Mouse (Mus musculus): ENCODE results near the gene Ppp1r8. TPM values are rescaled to one million over a fixed set of nuclear protein-coding genes. Genes with fewer than 3 reads are reported as not detected.

Ppp1r8 gene
- polyA plus RNA-seq, 2 experiments: 33.8 to 37.2 TPM

GRCm38 (mm10) chr4:132860880-132861279 is 17.9 kb upstream of the Ppp1r8 start:
- no peaks in the 10 kb centered on the region for H3K27me3 ChIP-seq (ENCODE audit: control insufficient read depth, insufficient read depth, low read length)
- peak; percentile 57; the same call in 1 of the 2 replicates for ATAC-seq (ENCODE audit: insufficient read depth)

GRCm38 (mm10) chr4:132843705-132844071 is 719 bp upstream of the Ppp1r8 start:
- H3K27ac ChIP-seq: peak overlapping the region; percentile 42; the same call in 1 of the 2 replicates
- peaks cover 14% of the 10 kb centered on the region for H3K36me3 ChIP-seq (replicated peaks; ENCODE audit: control insufficient read depth, insufficient read depth, low read depth)
- WGBS (ENCODE audit: insufficient replicate concordance): 65% methylated on average over 1 of the region's 1 CpGs
- H3K4me3 ChIP-seq (ENCODE audit: insufficient read depth in 1 of 2, low read depth in 2 of 2, low read length in 2 of 2): peak overlapping the region in 1 of 2 experiments; percentile 80; a peak in 2 of 4 replicates
- H3K9ac ChIP-seq (replicated peaks): peak overlapping the region; percentile 76
- DNase-seq (ENCODE audit: low read depth in 3 of 3, low spot score in 3 of 3) (no peak), ATAC-seq (ENCODE audit: insufficient read depth) (no peak)
- peaks cover 6 to 9% of the 10 kb centered on the region in 2 experiments for H3K4me1 ChIP-seq (replicated peaks; ENCODE audit: control insufficient read depth in 2 of 2, insufficient read depth in 2 of 2, low read length in 1 of 2)
- TF ChIP-seq CTCF (IDR thresholded peaks at IDR 0.05; ENCODE audit: low read depth) (no peak), EP300 (IDR thresholded peaks at IDR 0.05; ENCODE audit: low read depth) (no peak)
- H3K27me3 ChIP-seq (ENCODE audit: control insufficient read depth, insufficient read depth, low read length): no peaks in the 10 kb centered on the region
- H3K4me2 ChIP-seq (ENCODE audit: low read depth): peak overlapping the region; percentile 71
- no peaks in the 10 kb centered on the region for H3K9me3 ChIP-seq (ENCODE audit: control insufficient read depth, low read length)

More at GRCm38 (mm10) chr4:132860880-132861279, 17.9 kb upstream of the Ppp1r8 start:
- Histone ChIP-seq H3K4me2 (ENCODE audit: low read depth) (peak overlapping the region; percentile 8; the same call in 1 of the 2 replicates), H3K9ac (replicated peaks) (no peak overlapping the region; the same call in 1 of the 2 replicates), H3K9me3 (ENCODE audit: control insufficient read depth, low read length) (no peaks in the 10 kb centered on the region), H3K4me3 (ENCODE audit: insufficient read depth in 1 of 2, low read depth in 2 of 2, low read length in 2 of 2) (no peak overlapping the region), H3K4me1 (replicated peaks; ENCODE audit: control insufficient read depth in 2 of 2, insufficient read depth in 2 of 2, low read length in 1 of 2) (peaks cover 0 to 7% of the 10 kb centered on the region in 2 experiments; a peak in 2 of 4 replicates), H3K27ac (peak overlapping the region; percentile 14; the same call in 1 of the 2 replicates), H3K36me3 (replicated peaks; ENCODE audit: control insufficient read depth, insufficient read depth, low read depth) (peaks cover 58% of the 10 kb centered on the region)
- peak in 1 of 3 experiments; percentile 41 for DNase-seq (ENCODE audit: low read depth in 3 of 3, low spot score in 3 of 3)
- TF ChIP-seq EP300 (IDR thresholded peaks at IDR 0.05; ENCODE audit: low read depth) (no peak), CTCF (IDR thresholded peaks at IDR 0.05; ENCODE audit: low read depth) (no peak)
- WGBS (ENCODE audit: insufficient replicate concordance): 50% methylated on average over 1 of the region's 1 CpGs

- TF ChIP-seq EP300 (IDR thresholded peaks at IDR 0.05; ENCODE audit: low read depth): no peak
- TF ChIP-seq CTCF (IDR thresholded peaks at IDR 0.05; ENCODE audit: low read depth): peak; percentile 12; the same call in 1 of the 2 replicates
- H3K27ac ChIP-seq: peak overlapping the region; percentile 60
- H3K4me1 ChIP-seq (replicated peaks; ENCODE audit: control insufficient read depth in 2 of 2, insufficient read depth in 2 of 2, low read length in 1 of 2): peaks cover 6 to 9% of the 10 kb centered on the region in 2 experiments
- ATAC-seq (ENCODE audit: insufficient read depth) (peak; percentile 40; the same call in 1 of the 2 replicates), DNase-seq (ENCODE audit: low read depth in 3 of 3, low spot score in 3 of 3) (peak in 1 of 3 experiments; percentile 28)
- peaks cover 26% of the 10 kb centered on the region for H3K36me3 ChIP-seq (replicated peaks; ENCODE audit: control insufficient read depth, insufficient read depth, low read depth)
- no peaks in the 10 kb centered on the region for H3K9me3 ChIP-seq (ENCODE audit: control insufficient read depth, low read length)
- peak overlapping the region; percentile 71 for H3K4me2 ChIP-seq (ENCODE audit: low read depth)
- WGBS (ENCODE audit: insufficient replicate concordance): under 1% methylated on average over 30 of the region's 30 CpGs
- no peaks in the 10 kb centered on the region for H3K27me3 ChIP-seq (ENCODE audit: control insufficient read depth, insufficient read depth, low read length)
- H3K9ac ChIP-seq (replicated peaks): peak overlapping the region; percentile 76
- H3K4me3 ChIP-seq (ENCODE audit: insufficient read depth in 1 of 2, low read depth in 2 of 2, low read length in 2 of 2): peak overlapping the region; percentile 80 to 91
These were observed 575 bp downstream of the Ppp1r8 start for GRCm38 (mm10) chr4:132842281-132842906.

- no peak for TF ChIP-seq CTCF (IDR thresholded peaks at IDR 0.05; ENCODE audit: low read depth)
- TF ChIP-seq EP300 (IDR thresholded peaks at IDR 0.05; ENCODE audit: low read depth): no peak
- no peak for DNase-seq (ENCODE audit: low read depth in 3 of 3, low spot score in 3 of 3)
- ATAC-seq (ENCODE audit: insufficient read depth): no peak
- peak overlapping the region; percentile 76 for H3K9ac ChIP-seq (replicated peaks)
- peak overlapping the region; percentile 71 for H3K4me2 ChIP-seq (ENCODE audit: low read depth)
- WGBS (ENCODE audit: insufficient replicate concordance): 61% methylated on average over 3 of the region's 3 CpGs
- H3K9me3 ChIP-seq (ENCODE audit: control insufficient read depth, low read length): no peaks in the 10 kb centered on the region
- peak overlapping the region; percentile 80 to 91; a peak in 3 of 4 replicates for H3K4me3 ChIP-seq (ENCODE audit: insufficient read depth in 1 of 2, low read depth in 2 of 2, low read length in 2 of 2)
- H3K4me1 ChIP-seq (replicated peaks; ENCODE audit: control insufficient read depth in 2 of 2, insufficient read depth in 2 of 2, low read length in 1 of 2): peaks cover 6 to 9% of the 10 kb centered on the region in 2 experiments
- H3K27ac ChIP-seq: no peak overlapping the region
- peaks cover 35% of the 10 kb centered on the region for H3K36me3 ChIP-seq (replicated peaks; ENCODE audit: control insufficient read depth, insufficient read depth, low read depth)
- no peaks in the 10 kb centered on the region for H3K27me3 ChIP-seq (ENCODE audit: control insufficient read depth, insufficient read depth, low read length)
These were observed 1.5 kb downstream of the Ppp1r8 start for GRCm38 (mm10) chr4:132841493-132841892.

- ATAC-seq (ENCODE audit: insufficient read depth) (peak; percentile 73), DNase-seq (ENCODE audit: low read depth in 3 of 3, low spot score in 3 of 3) (peak; percentile 61 to 66 (median 63))
- peaks cover 21% of the 10 kb centered on the region for H3K36me3 ChIP-seq (replicated peaks; ENCODE audit: control insufficient read depth, insufficient read depth, low read depth)
- H3K4me3 ChIP-seq (ENCODE audit: insufficient read depth in 1 of 2, low read depth in 2 of 2, low read length in 2 of 2): no peak overlapping the region
- no peak overlapping the region for H3K9ac ChIP-seq (replicated peaks)
- 43% methylated on average over 8 of the region's 8 CpGs for WGBS (ENCODE audit: insufficient replicate concordance)
- H3K27me3 ChIP-seq (ENCODE audit: control insufficient read depth, insufficient read depth, low read length): no peaks in the 10 kb centered on the region
- no peak overlapping the region for H3K4me2 ChIP-seq (ENCODE audit: low read depth)
- H3K4me1 ChIP-seq (replicated peaks; ENCODE audit: control insufficient read depth in 2 of 2, insufficient read depth in 2 of 2, low read length in 1 of 2): no peaks in the 10 kb centered on the region
- no peak overlapping the region for H3K27ac ChIP-seq
- no peak for TF ChIP-seq EP300 (IDR thresholded peaks at IDR 0.05; ENCODE audit: low read depth)
- TF ChIP-seq CTCF (IDR thresholded peaks at IDR 0.05; ENCODE audit: low read depth): peak; percentile 97
- H3K9me3 ChIP-seq (ENCODE audit: control insufficient read depth, low read length): no peaks in the 10 kb centered on the region
These were observed 19.2 kb downstream of the Ppp1r8 start for GRCm38 (mm10) chr4:132823614-132824366.
